Mouse (Mus musculus) testis, postnatal 14 days (tissue): Measurements from ENCODE around the gene Ncor1.
"Not testable (repeated sequence)": the region's sequence is repeated elsewhere in the genome, so short reads cannot be mapped to it uniquely, and the experiment has no call there.

Experiments
- DNase-seq: peaks from one replicate; pipeline ENCODE4 v3.0.0; 2021; ENCODE audit warnings: low spot score

The Ncor1 gene

GRCm38 (mm10) chr11:62355216-62355615, 103.1 kb downstream of the Ncor1 start:
- no peak for DNase-seq

DNA sequence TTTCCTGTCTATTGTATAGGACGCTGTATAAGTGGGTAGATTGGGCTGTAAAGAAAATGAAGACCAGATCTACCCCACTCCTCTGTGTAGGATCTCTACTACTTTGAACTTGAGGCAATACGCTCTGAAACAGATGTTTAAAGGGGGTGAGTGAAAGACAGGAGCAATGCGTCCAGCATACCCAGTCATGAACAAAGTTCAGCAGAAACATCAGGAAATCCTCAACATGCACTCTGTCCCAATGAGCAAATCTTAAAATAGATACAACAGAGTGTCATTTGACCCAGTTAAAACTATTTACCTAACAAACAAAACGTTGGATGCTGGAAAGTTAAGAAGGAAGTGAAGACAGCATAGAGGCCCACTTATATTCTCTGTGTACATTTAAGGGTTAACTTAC, 106.4 kb downstream of the Ncor1 start:
- no peak for DNase-seq

DNA sequence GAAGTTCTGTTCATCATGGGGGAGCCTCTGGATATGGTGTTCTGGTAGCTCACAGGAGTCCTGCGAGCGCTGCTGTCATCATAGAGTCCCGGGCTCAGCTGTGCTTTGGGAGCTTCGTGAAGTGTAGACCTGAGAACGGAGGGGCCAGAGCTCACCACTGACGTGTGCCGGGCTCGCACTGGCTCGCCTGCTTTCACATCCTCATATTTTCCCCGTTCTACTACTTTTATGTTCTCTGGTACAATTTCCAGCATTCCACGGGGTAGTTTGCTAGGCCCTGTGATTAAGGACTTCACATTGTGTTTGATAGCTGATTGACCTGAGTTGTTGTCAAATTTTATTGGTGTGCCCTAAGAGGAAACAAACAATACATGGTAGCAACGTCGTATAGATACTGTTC, 115.3 kb downstream of the Ncor1 start:
- no peak for DNase-seq

DNA sequence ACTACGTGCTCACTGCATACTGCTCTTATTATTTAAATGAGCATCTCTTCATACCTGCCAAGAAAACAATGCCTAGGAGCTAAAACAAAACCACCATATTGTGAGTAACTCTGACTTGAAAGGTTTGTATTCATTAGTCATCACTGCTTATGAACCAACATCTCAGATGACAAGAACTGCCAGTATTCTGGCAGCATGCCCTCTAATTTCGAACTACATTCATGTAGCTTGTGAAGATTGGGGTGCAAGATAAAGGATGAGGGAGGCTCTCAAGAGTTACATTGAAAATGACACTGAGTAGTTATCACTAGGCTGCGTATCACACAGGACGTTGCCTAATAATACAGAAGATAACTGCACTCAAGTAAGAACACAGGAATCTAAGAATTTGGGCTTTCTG, 126.1 kb downstream of the Ncor1 start:
- no peak for DNase-seq

GRCm38 (mm10) chr11:62331141-62331540, 127.2 kb downstream of the Ncor1 start:
- DNase-seq, result no peak

DNA sequence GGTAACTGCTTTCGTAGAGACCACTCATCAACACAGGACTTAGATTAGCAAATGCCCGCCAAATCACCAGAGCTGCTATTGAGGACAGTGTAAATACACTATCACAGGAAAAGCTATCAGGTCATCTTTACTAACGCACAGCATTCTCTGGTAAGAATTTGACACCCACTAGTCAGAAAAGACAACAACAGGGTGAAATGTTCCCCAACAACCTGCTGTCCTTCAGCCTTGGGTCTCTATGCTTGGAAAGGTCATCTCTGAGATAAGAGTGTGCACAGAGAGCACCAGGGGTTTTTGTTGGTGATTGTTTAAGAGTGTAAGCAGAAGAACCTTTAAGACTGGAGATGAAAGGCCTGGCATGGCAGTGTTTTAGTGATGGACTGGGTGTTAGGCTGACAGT, 134.7 kb downstream of the Ncor1 start:
- DNase-seq, result no peak

DNA sequence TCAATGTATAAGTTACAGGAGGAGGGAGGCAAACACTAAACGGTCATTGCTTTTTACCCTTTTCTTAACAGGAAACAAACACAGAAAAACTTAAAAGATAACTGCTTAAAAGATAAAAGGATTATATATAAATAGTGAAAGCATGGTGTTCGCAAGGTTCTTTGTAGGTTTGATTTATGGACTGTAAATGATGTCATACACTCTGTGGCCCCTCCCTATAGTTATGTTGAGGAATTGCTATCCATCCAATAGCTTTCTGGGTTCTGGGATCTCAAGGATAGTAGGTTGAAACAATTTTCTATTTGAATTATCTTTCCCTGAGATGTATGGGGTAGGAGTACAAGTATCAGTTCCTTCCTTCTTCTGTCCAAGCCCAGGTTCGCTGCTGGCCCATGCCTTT, 138.2 kb downstream of the Ncor1 start:
- no peak for DNase-seq

- no peak for DNase-seq
Observed at GRCm38 (mm10) chr11:62317746-62318145, 140.6 kb downstream of the Ncor1 start.

GRCm38 (mm10) chr11:62314984-62315383, 143.4 kb downstream of the Ncor1 start:
- DNase-seq, result no peak

GRCm38 (mm10) chr11:62309296-62309695, 149.0 kb downstream of the Ncor1 start:
- no peak for DNase-seq

DNA sequence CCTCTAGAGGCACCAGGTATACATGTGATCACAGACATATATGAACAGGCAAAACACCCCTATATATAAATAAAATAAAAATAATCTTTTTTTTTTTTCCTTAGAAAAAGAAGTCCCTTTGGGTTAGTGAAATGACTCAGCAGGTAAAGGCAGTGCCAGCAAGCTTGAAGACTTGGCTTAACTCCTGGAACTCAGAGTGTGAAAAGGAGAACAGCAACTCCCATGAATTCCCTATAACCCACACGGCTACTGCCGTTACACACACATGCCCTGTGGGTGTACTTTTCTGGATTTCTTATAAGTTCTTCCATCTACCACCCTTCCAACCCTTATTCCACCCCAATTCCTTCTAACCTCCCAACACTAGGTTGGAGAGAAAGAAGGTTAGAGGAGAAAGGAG, 152.5 kb downstream of the Ncor1 start:
- DNase-seq, result no peak

- DNase-seq, result no peak
Observed at GRCm38 (mm10) chr11:62298883-62299282, 159.5 kb downstream of the Ncor1 start.

DNA sequence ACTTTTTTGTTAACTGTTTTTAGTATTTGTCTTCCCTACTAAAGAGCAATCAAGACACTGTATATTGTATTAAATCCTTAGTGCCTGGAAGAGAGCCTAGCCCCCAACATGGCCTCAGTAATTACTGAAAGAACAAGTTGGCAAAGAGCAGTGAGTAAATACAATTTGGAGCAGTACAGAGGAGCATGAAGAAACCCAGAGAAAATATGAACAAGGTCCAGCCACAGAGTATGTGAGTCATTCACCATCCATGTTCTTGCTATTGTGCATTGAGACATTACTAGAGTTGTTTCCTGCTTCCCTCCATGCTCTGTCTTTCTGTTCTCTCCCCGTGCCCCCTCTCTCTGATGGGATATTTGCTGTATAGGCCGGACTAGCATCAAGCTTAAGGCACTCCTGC, 164.2 kb downstream of the Ncor1 start:
- DNase-seq, result no peak

DNA sequence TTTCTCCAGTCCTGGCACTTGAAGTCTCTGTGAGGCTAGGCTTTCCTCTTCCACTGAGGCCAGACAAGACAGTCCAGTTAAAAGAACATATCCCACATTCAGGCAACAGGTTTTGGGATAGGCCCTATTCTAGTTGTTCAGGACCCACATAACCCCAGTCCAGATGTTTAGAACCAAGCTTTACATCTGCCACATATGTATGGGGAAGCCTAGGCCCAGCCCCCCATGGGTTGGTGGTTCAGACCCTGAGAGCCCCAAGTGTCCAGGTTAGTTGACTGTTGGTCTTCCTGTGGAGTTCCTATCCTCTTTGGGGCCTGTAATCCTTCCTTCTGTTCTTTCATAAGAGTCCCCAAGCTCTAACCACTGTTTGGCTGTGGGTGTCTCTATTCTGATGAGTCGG, 170.6 kb downstream of the Ncor1 start:
- no peak for DNase-seq

- no peak for DNase-seq
Observed at GRCm38 (mm10) chr11:62285020-62285419, 173.3 kb downstream of the Ncor1 start.

- DNase-seq, result not testable (repeated sequence)
Observed at GRCm38 (mm10) chr11:62284020-62284419, 174.3 kb downstream of the Ncor1 start.

GRCm38 (mm10) chr11:62281601-62281997, 176.7 kb downstream of the Ncor1 start:
- DNase-seq, result no peak

- peak; percentile 92 for DNase-seq
Observed at GRCm38 (mm10) chr11:62280675-62281600, 177.4 kb downstream of the Ncor1 start, which contains the start of the genes Zswim7 and Ttc19. TSS of gene Zswim7 (minus strand) at chr11:62281375. TSS of gene Ttc19 (plus strand) at chr11:62281473.

GRCm38 (mm10) chr11:62278027-62278426, 180.3 kb downstream of the Ncor1 start:
- DNase-seq, result peak; percentile 31

GRCm38 (mm10) chr11:62277086-62277485, 181.3 kb downstream of the Ncor1 start:
- no peak for DNase-seq

- no peak for DNase-seq
Observed at GRCm38 (mm10) chr11:62270851-62271250, 187.5 kb downstream of the Ncor1 start.

DNA sequence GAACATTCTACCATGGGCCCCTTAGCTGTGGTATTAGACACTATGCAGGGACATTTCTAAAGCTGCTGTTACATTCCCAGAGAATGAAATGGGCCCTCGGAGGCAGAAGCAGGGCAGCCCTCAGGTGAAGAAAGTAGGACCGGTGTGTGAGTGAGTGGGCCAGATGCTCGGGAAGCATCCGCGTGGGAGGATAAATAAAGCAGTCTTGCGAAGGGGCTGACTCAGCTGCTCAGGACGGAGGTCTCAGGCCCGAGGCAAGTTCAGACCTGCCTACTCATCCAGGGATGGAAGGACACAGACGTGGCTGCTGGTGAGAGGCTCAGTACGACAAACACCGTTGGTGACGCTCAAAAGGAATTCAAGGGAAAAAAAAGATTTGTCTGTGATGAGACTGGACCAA, 189.2 kb downstream of the Ncor1 start:
- no peak for DNase-seq

GRCm38 (mm10) chr11:62268381-62268780, 190.0 kb downstream of the Ncor1 start:
- DNase-seq, result no peak
